Mouse (Mus musculus) yolk sac, embryonic 10.5 days (tissue): ENCODE results near the gene Zfp319.

Experiments
- DNase-seq: peaks from one replicate; pipeline ENCODE4 v3.0.0-alpha.2; 2017; ENCODE audit warnings: low spot score

The Zfp319 gene

DNA sequence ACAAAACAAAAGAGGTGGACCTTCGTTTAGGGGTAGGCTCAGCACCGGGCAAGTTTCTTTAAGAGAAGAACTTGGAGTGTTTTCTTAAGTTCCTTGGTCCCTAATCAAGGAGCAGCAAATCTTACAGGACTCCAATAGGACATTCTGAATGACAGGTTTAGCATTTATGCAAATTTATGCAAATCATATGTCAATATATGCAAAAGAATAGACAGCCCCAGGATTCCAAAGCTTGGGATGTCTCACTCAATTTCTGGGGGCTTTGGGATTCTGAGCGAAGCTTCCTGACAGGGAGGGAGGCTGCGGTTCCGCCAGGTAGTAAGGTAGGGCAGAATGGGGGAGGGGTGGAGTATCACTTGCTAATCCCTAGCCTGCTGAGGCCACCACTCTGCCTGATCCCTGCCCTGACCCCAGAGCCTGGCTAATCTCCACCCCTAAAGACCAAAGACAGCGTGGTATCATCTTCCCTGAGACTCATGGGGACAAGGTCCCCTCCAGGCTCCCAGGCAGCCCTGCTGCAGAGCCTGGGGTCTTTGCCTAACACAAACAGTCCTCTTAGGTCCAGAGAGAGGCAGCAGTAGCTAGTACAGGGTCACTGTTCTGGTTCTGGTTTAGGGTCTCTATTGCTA is 21.3 kb downstream of the Zfp319 start, which contains the start of gene Tepp:
Gene Tepp (plus strand): TSS at position 225 of the 629 bp plus-strand sequence.
- peak; percentile 69 for DNase-seq

DNA sequence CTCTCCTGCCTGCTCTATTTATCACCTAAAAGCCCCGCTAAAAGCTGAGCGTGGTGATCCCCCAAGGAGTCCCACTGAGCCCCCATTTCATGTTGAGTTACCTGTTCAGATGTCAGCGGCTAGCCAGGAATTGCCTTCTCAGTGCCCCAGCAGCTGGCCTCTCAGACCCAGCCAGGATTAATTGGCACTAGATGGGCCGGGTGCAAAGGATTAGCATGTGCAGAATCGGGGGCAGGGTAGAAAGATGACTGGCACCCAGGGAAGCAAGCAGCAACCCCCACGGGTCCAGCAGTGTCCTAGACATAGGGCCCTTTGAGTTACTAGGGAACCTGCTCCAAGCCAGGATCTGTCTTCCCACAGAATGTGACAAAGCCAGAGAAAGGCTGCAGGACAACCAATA is 25.3 kb downstream of the Zfp319 start, which contains the start of gene Cngb1:
Gene Cngb1 (minus strand): TSS at position 155 of the 400 bp plus-strand sequence.
- no peak for DNase-seq

GRCm38 (mm10) chr8:95305526-95305925 is 26.2 kb downstream of the Zfp319 start:
- DNase-seq, result no peak

- DNase-seq, result no peak
These were observed 29.3 kb downstream of the Zfp319 start for GRCm38 (mm10) chr8:95302410-95302809.

GRCm38 (mm10) chr8:95293891-95294290 is 37.9 kb downstream of the Zfp319 start:
- DNase-seq, result no peak

DNA sequence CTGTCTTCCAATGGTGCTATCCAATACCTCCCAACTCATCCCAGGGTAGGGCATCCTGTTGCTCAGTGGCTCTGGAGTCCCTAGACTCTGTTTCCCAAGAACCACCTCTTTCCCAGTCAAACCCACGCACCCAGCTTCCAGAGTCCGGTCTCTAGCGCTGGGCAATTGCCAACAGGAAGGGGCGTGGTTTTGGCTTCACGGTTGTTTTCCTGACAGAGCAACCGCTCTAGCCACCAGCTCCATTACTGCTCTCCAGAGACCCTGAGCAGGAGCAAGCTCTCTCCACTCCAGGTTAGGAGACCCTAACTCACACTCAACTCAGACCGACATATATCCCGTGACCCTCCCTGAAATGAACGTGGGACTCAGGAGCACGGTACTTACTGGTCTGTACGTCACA is 38.6 kb downstream of the Zfp319 start:
- no peak for DNase-seq

GRCm38 (mm10) chr8:95289066-95289650 is 42.6 kb downstream of the Zfp319 start:
- no peak for DNase-seq

DNA sequence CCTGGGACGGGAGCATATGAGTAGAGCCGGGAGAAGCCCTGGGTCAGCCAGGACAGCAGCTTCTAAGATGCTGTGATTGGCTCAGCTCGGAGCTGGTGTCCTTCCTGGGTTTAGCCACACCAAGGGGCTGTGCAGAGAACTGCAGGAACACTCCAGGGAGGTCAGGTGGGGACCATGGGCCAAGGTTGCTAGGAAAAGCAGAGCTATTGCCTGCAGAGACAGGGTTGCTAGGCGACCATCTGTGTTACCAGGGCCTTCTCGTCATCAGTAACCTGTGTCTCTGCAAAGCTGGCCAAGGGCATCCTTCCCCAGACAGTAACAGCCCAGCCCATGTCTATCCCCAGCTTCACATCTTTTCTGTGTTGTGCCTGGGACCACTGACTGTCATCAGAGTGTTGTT is 50.3 kb downstream of the Zfp319 start:
- DNase-seq, result no peak
